Mouse (Mus musculus) gastrocnemius, postnatal 36 days (tissue): ENCODE results near the gene Paqr5. TPM values are rescaled to one million over a fixed set of nuclear protein-coding genes. Genes with fewer than 3 reads are reported as not detected.
A peak's percentile ranks its signal among the peaks of the same experiment; 100 is the strongest.

Experiments
- DNase-seq, 2 experiments: peaks; one replicate each; pipeline ENCODE4 v3.0.0; 2022
- intact Hi-C: fragments of 180-260 bp; cut with DNase I; formaldehyde crosslinking; loops from one replicate; pipeline ENCODE4 v1.15.1; 2025
- total RNA-seq, 2 experiments: library from RNA; stranded (reverse); gene quantifications; 2 replicates each; pipeline ENCODE4 v1.2.3; 2021

Gene Paqr5
- total RNA-seq, 2 experiments from 2014 or later = not detected

GRCm38 (mm10) chr9:62013316-62014097 is 13.1 kb downstream of the Paqr5 start:
- intact Hi-C loops = no loop called here

GRCm38 (mm10) chr9:62008360-62008759 is 18.3 kb downstream of the Paqr5 start:
- intact Hi-C loops = no loop called here
- no peak for DNase-seq

More at GRCm38 (mm10) chr9:62013316-62014097, 13.1 kb downstream of the Paqr5 start:
- no peak for DNase-seq

GRCm38 (mm10) chr9:62007028-62007427 is 19.6 kb downstream of the Paqr5 start:
- no peak for DNase-seq
- intact Hi-C loops = no loop called here

- DNase-seq = no peak
Observed at GRCm38 (mm10) chr9:62003611-62004010, 23.0 kb downstream of the Paqr5 start.

DNA sequence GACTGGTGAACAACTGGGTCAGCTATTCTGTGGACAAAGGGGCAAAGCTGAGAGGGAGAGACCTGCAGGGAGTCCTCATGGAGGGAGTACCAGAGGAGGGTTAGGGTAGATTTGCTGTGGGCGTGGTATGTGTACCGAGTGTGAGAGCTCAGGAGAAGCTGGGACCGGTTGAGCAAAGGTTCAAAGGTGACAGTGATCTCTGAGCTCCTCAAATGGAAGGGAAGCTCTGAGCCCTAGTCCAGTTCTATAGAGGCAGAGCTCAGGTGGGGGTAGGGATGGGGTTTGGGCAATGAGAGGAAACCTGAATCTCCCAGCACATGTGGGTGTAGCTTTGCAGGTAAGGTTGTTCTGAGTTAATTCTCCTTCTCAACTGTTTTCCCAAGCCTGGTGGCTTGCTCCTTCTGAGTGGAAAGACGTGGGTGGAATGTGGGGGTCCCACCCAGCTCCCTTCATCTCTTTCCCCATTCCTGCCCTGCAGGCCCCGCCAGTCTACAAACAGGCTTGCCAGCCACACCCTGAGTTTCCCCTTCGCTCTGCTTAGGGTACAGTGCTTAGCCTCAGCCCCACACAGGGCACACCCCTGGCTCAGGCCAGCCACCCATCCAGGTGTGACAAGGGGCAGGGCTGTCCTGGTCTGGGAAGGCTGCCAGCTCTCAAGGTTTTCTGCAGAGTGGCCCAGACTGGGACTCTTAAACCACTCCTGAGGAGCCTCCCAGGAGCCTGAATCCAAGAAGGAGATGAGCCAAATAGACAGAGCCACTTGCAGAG is 26.8 kb downstream of the Paqr5 start:
- intact Hi-C loops = no loop called here

More at GRCm38 (mm10) chr9:62003611-62004010, 23.0 kb downstream of the Paqr5 start:
- intact Hi-C loops = no loop called here

GRCm38 (mm10) chr9:61997860-61998259 is 28.8 kb downstream of the Paqr5 start:
- DNase-seq = no peak
- intact Hi-C loops = no loop called here

More for the DNA sequence above, 26.8 kb downstream of the Paqr5 start:
- DNase-seq = no peak

- no peak for DNase-seq
- intact Hi-C loops = no loop called here
Observed at GRCm38 (mm10) chr9:61991158-61991557, 35.5 kb downstream of the Paqr5 start.

DNA sequence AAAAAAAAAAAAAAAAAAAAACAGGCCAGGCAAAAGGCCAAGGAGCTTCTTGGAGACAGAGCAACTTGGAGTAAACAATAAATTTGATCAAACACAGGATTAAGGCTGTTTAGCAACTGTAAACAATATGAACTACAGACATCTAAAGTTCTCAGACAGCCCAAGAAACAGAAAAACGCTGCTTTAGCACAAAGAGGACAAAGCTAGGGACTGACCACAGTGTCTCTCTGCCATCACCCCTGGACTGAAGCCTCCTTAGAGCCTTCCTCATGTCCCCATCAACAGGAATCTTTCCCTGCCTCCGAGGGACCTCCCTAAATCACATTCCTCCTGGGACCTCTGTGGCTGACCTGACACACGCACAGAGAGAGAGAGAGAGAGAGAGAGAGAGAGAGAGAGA is 35.9 kb downstream of the Paqr5 start:
- DNase-seq = no peak
- intact Hi-C loops = no loop called here

- intact Hi-C loops = loop anchor here (5.0 kb wide), 1 partner anchor 39 kb away; the partner anchor contains the start of gene Kif23
- no peak for DNase-seq
Observed at GRCm38 (mm10) chr9:61986055-61986454, 40.6 kb downstream of the Paqr5 start.

DNA sequence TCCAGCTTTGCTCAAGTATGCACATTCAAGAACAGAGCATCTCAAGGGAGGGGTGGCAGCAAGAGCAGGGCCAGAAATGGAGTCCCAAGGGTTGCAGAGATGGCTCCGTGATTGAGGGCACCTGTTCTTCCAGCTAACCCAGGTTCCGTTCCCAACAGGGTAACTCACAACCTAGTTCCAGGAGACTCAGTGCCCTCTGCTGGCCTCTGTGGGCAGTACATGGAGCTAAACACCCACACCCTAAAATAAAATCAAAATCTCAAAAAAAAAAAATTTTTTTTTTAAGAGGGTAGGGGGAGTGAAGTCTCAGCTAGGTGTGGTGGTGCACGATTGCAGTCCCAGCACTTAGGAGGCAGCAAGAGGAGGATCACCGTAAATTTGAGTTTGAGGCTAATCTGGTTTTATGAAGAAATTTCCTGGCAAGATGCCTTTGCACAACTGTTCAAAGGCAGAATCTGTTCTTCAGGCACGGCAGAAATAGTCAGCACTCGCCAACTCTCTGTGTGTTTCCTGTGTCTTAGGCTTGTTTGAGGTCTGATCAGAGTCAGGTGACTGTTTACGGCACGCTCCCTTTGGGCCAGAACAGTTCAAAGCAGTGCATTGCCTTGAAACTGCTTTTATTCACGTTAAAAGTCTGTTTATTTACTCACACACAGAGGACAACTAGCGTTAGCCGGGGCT is 41.3 kb downstream of the Paqr5 start:
- DNase-seq = peak; percentile 28 to 61
- intact Hi-C loops = loop anchor here (2.0 to 5.0 kb wide), 2 partner anchors 19 to 38 kb away; partner anchors contain the start of gene Kif23

GRCm38 (mm10) chr9:61982940-61983620 is 43.6 kb downstream of the Paqr5 start:
- intact Hi-C loops = no loop called here
- no peak for DNase-seq

- DNase-seq = no peak
Observed at GRCm38 (mm10) chr9:61981876-61982275, 44.8 kb downstream of the Paqr5 start.

DNA sequence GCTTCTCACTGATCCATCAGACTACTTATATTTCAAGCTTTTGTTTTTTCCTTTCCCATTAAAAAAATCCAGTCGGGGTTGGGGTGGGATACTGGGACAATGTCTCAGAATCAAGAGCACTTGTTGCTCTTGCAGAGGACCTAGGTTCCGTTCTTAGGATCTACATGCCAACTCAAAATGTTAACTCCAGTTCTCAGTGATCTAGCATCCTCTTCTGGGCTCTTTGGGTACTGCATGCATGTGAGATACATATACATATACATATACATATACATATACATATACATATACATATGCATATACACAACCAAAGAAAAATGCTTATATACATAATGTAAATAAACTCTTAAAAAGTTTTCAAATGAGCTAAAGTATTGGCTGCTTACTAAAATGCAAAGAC is 46.7 kb downstream of the Paqr5 start:
- intact Hi-C loops = no loop called here
- no peak for DNase-seq

More at GRCm38 (mm10) chr9:61981876-61982275, 44.8 kb downstream of the Paqr5 start:
- intact Hi-C loops = no loop called here

DNA sequence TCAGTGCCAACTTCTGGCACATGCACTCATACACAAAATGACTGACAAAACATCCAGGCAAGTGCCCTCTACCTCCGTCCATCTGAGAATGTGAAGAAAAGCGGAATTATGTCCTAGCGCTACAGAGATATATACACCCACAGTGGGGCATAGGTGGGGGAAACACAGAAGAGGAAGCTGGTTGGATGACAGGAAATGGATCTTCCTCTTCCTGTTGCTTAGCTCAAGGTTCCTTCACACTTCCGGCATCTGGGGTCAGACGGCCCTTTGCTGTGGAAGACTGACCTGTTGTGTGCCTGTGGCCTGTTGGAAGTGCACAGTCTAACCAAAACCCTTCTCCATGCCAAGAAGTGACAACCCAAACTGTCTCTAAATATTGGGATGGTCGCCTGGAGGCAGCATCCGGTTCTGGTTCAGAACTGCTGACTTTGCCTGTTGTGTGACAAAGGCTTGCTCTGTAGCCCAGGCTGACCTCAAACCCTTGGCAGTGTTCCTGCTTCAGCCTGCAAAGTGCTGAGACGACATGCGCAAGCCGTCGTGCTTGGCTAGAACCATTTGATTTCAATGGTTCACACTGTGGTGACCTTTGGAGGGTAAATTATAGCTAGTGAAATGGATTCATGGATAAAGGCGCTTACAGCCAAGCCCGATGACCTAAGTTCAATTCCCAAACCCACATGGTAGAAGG is 49.3 kb downstream of the Paqr5 start:
- no peak for DNase-seq
- intact Hi-C loops = no loop called here

GRCm38 (mm10) chr9:61972031-61972430 is 54.6 kb downstream of the Paqr5 start:
- intact Hi-C loops = loop anchor here (5.0 kb wide), 1 partner anchor 65 kb away; no protein-coding TSS in a partner anchor
- DNase-seq = no peak

DNA sequence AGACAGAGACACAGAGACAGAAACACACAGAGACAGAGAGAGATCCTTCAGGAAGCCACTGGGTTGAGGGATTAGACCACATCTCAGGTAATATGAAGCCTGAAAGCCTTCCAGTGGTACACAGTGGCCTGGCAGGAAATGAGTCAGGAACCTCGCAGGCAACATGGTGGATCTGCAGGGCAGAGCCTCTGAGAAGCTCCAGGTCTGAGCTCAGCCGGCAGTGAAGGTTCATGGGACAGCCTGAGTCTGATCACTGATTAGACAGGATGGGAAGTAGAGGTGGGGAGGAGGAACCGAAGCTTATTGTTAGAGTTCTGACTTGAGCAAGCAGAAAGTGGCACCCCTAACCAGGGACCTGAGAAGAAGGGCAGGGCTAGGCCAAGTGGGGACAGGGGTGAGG is 55.6 kb downstream of the Paqr5 start:
- no peak for DNase-seq
- intact Hi-C loops = loop anchor here (5.0 kb wide), 1 partner anchor 66 kb away; no protein-coding TSS in a partner anchor

DNA sequence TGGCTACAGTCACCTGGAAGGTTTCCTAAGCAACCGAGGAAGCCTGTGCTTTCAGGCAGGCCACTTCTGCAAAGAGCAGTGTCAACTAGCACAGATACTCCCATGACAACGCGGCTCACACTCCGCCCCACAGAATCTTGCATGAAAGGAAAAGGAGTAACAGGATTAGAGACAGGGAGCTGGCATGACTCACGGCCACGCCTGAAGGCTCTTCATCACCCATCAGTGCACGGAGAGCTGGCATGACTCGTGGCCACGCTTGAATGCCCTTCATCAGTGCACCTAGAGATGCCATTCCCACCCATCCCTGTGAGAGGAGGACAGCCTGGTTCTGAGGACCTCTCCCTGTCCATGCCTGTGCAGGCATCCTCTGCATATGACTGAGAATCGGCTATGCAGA is 59.3 kb downstream of the Paqr5 start:
- DNase-seq = no peak
- intact Hi-C loops = loop anchor here (2.0 to 5.0 kb wide), 2 partner anchors 17 to 275 kb away; no protein-coding TSS in a partner anchor

DNA sequence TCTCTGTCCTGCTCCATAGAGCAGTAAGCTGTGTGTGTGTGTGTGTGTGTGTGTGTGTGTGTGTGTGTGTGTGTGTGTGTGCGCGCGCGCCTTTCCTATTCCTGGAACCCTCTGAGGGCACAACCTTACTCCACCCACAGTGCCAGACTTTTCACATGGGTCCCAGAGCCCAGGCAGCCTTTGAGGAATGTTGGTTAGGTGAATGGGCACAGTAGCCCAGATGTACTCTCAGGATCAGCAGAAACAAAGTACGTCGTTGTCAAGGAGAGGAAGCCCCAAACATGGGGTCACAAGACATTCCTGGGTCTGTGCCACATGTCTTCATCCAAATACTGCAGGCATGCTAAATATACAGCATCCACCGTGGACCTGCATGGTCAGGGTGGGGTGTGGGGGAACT is 60.7 kb downstream of the Paqr5 start:
- intact Hi-C loops = loop anchor here (2.0 to 5.0 kb wide), 2 partner anchors 19 to 276 kb away; no protein-coding TSS in a partner anchor
- no peak for DNase-seq

DNA sequence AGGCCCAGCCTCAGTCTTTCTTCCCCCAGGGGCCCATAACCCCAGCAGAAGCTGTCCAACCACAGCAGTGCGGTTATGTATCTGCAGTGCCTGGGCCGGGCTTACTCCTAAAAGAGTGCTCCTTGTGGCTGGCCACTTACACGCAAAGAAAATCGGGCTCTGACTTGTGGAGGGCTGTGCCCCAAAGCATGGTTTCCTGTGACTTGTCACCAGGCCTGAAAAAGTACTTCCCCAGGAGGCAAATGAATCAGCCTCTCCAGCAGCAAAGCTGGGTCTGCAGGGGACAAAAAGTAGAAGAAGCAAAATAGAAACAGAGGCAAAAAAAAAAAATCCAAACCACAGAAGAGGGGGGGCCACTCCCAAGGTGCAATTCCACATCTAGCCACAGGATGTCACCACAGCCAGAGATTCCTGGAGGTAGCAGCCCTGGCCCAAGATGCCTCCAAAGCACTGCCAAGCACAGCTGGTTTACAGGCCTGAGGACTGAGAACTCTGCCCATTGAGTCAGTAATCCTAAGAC is 61.2 kb downstream of the Paqr5 start:
- peak; percentile 55 to 64 for DNase-seq
- intact Hi-C loops = loop anchor here (5.0 kb wide), 1 partner anchor 277 kb away; no protein-coding TSS in a partner anchor
